Mouse (Mus musculus): ENCODE data around the gene Iqch. TPM values are rescaled to one million over a fixed set of nuclear protein-coding genes. Genes with fewer than 3 reads are reported as not detected.

The Iqch gene
- not detected in 2 replicates for polyA plus RNA-seq (2012; ENCODE audit: low replicate concordance)

DNA sequence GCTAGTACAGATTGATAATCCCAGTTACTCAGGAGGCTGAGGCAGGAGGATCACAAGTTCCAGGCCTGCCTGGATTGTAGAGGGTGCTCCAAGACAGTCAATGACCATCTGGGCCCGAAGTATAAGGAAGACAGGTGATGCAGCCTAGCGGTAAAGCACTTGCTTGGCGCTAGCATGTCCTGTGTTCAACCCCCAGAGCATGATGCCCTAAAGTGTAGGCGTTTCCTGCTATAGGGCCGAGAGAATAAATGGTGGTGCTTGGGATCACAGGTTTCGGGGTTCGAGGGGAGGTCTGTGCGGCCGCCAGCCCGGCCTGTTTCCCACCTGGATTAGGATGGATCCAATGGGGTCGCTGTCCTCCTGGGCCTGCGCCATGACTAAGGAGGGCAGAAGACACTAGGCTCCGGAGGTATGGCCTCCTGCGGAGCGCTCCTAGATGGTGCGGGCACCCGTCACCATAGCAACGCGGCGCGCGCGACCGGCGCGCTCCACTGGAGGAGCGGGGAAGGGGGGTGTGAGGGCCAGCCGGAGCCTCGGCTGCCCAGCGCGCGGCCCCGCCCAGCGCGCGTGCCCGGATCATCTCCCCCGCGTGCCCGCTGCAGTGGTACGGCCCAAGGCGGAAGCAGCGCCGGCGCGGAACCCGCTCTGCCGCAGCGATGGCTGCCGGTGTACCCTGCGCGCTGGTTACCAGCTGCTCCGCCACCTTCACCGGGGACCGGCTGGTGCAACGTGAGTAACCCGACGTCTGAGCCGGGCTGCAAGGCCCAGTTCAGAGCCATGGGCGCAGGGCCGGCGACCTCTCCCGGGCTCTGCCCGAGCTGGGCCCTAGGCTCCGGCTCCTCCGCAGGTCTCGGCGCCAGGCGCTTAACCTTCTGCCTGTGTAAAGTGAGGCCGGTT, at the start of gene Iqch, which contains the start of gene Aagab:
Iqch (minus strand) TSS at position 451 of the 897 bp plus-strand sequence.
Aagab (plus strand) TSS at position 618 of the 897 bp plus-strand sequence.

GRCm38 (mm10) chr9:63398611-63399462, 203.5 kb downstream of the Iqch start, which contains the start of gene 2300009A05Rik:
2300009A05Rik (minus strand) TSS chr9:63399246.

DNA sequence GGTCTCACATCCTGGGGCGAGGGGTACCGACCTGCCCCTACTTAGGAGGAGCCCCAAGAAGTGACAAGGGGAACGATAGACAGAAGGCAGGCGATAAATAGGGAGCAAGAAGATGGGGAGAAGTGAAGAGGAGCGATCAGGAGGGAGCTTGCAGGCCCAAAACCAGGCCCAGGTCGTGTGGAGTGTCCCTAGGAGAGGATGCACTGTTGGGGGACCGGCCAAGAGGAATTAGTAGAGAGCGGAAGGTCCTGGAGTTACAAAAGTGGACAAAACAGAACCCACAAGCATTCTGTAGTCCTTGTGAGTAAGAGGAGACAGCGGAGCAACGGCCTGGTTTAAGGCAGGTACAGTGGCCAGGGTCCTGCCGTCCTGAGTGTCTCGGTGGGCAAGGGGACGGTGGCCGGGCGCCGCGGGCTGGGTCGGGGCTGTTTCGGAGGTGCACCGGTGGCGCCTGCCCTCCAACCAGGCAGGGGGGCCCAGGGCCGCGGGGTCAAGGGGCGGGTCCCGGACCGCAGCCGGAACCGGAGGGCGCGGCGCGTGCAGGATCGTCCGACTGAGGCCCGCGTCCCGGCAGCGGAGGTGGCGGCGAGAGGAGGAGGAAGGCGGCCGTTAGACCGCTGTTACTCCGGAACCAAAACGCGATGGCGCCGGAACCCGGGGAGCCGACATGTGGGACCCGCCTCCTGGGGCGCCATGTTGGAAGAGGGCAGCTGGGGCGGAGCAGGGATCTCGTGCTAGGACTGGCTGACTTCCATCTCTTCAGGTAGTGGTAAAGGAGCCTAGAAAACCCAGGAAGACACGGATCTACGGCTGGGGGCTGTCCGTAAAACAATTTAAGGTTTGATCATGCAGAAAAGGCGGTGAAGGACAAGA, 224.8 kb downstream of the Iqch start, which contains the start of gene Map2k5:
Map2k5 (minus strand) TSS at position 633 of the 873 bp plus-strand sequence.

Other genes with a start within 250 kb of the Iqch start
- 42.7 and 59.0 TPM in 2 replicates for gene Map2k5, start 224.6 kb downstream of the Iqch start, polyA plus RNA-seq (2012; ENCODE audit: low replicate concordance)
- gene 2300009A05Rik, start 203.2 kb downstream of the Iqch start, polyA plus RNA-seq (2012; ENCODE audit: low replicate concordance) = 47.2 and 98.0 TPM in 2 replicates
- 0.71 and 5.1 TPM in 2 replicates for gene Aagab, start 167 bp upstream of the Iqch start, polyA plus RNA-seq (2012; ENCODE audit: low replicate concordance)
- 4.5 and 5.1 TPM in 2 replicates for gene Smad3, start 155.5 kb upstream of the Iqch start, polyA plus RNA-seq (2012; ENCODE audit: low replicate concordance)

Measured in leukemia stem cell, adult 10-12 weeks (primary cell).